14 mouse cellular contexts compared by ENCODE assay signal in genomic region chr13:45036417-45036816, GRCm38 (mm10). TPM values are rescaled to one million over a fixed set of nuclear protein-coding genes. Genes with fewer than 3 reads are reported as not detected.
"Had no signal": no experiment of that assay in that cellular context is flagged by ENCODE, and none has a peak within 500 bp of the region (broad histone marks: within the 10 kb centered on the region; RNA-seq: fewer than 3 reads in every experiment).

No protein-coding gene starts in this region.

- H3K36me3 ChIP-seq: limb, embryonic 12.5 days; liver, embryonic 13.5 days; lung, embryonic 15.5 days; midbrain, embryonic 13.5 days had no signal

- H3K4me1 ChIP-seq: midbrain, embryonic 13.5 days had no signal

- H3K4me2 ChIP-seq: limb, embryonic 12.5 days; liver, embryonic 13.5 days; lung, embryonic 15.5 days; midbrain, embryonic 13.5 days had no signal

- H3K27me3 ChIP-seq: limb, embryonic 12.5 days; lung, embryonic 15.5 days; midbrain, embryonic 13.5 days had no signal

- ATAC-seq: liver, postnatal 0 days; midbrain, embryonic 13.5 days had no signal

- H3K9me3 ChIP-seq: limb, embryonic 12.5 days; liver, embryonic 13.5 days; lung, embryonic 15.5 days; midbrain, embryonic 13.5 days had no signal

- H3K4me3 ChIP-seq: layer of hippocampus, adult 2 months; limb, embryonic 12.5 days; liver, embryonic 13.5 days; lung, embryonic 15.5 days; midbrain, embryonic 13.5 days had no signal

- H3K27ac ChIP-seq: layer of hippocampus, adult 2 months; limb, embryonic 12.5 days; liver, embryonic 13.5 days; lung, embryonic 15.5 days; midbrain, embryonic 13.5 days; stomach, postnatal 0 days had no signal

- DNase-seq: kidney, postnatal 10 days; kidney, postnatal 4 days; liver; liver, embryonic 13.5 days; liver, postnatal 0 days; lung, postnatal 14 days; right cerebral cortex, postnatal 14 days had no signal

- H3K9ac ChIP-seq: limb, embryonic 12.5 days; liver, embryonic 13.5 days; liver, postnatal 0 days; lung, embryonic 15.5 days; midbrain, embryonic 13.5 days had no signal

RNA-seq across cellular contexts. Expression of gene Gm9817, which starts 42.1 kb away (rescaled TPM):
- total RNA-seq: layer of hippocampus, adult 2 months; megakaryocyte-erythroid progenitor cell, adult 5-6 weeks had no signal
- polyA plus RNA-seq: limb, embryonic 12.5 days; liver, embryonic 13.5 days; liver, postnatal 0 days; lung, embryonic 15.5 days; midbrain, embryonic 13.5 days; neural tube, embryonic 14.5 days had no signal
